ENCODE assay signal across 8 mouse cellular contexts in the genomic region with DNA sequence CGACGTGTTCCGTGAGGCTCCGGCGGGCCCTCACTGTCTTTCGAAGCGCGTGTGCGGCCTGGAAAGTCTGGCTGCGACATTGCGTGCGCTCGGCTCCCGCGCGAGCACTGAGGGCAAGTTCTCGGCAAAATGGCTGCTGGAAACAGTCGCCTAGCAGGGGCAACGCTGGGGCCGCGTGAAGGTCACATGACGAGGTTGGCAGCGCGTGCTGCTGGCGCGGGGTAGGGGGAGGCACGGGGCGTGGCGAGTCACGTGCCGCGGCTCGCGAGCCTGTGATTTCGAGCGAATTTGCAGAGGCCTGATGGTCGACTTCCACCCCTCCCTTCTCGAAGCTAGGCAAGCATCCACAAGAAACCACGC. TPM values are rescaled to one million over a fixed set of nuclear protein-coding genes. Genes with fewer than 3 reads are reported as not detected.
A peak's percentile ranks its signal among the peaks of the same experiment; 100 is the strongest.
DNase-seq lines count a peak whose midpoint lies in the region; ATAC-seq and TF ChIP-seq lines count a peak whose summit lies in the region.

No protein-coding gene starts in this region.

- H3K4me3 ChIP-seq in cortical plate, adult 2 months (ENCODE audit: insufficient read depth, low read length): peak overlapping the region; percentile 67
- H3K4me3 ChIP-seq in hindbrain, postnatal 0 days (ENCODE audit: low read length): peak overlapping the region; percentile 54
- H3K4me3 ChIP-seq in left cerebral cortex, adult 2 months: peak overlapping the region; percentile 63
- peak overlapping the region; percentile 27; the same call in 1 of the 2 replicates for H3K4me3 ChIP-seq in macrophage (ENCODE audit: inconsistent target)

- DNase-seq in adrenal gland, adult (ENCODE audit: inconsistent age in 2 of 2, low spot score in 1 of 2): peak; percentile 87 to 95
- peak; percentile 79 to 83 for DNase-seq in gastrocnemius, adult 8-10 months (ENCODE audit: low spot score in 2 of 2)
- peak; percentile 97 for DNase-seq in hindbrain, postnatal 0 days (ENCODE audit: low spot score)
- peak; percentile 83 to 86 for DNase-seq in left cerebral cortex, adult 2 months (ENCODE audit: extremely low spot score in 1 of 2, low spot score in 2 of 2)
- DNase-seq in right cerebral cortex, adult 18-20 months: peak; percentile 88
- peak; percentile 52 for DNase-seq in urinary bladder, postnatal 10 days (ENCODE audit: low spot score)

- no peak for TF ChIP-seq CTCF in cortical plate, adult 2 months (IDR thresholded peaks at IDR 0.05; ENCODE audit: extremely low read depth, insufficient read depth, low read length)
- TF ChIP-seq CTCF in hindbrain, postnatal 0 days (IDR thresholded peaks at IDR 0.05; ENCODE audit: low read depth): 0 out of 2 replicates have a peak, but pooled peaks have one; percentile 3
- no peak for TF ChIP-seq CTCF in left cerebral cortex, adult 2 months (IDR thresholded peaks at IDR 0.05)

- H3K9me3 ChIP-seq in hindbrain, postnatal 0 days (ENCODE audit: low read length): no peaks in the 10 kb centered on the region

- no peaks in the 10 kb centered on the region for H3K4me1 ChIP-seq in cortical plate, adult 2 months (ENCODE audit: control insufficient read depth, insufficient read depth, low read length)
- peaks cover 8% of the 10 kb centered on the region for H3K4me1 ChIP-seq in hindbrain, postnatal 0 days (ENCODE audit: insufficient read depth, low read length)

- no peaks in the 10 kb centered on the region for H3K36me3 ChIP-seq in hindbrain, postnatal 0 days (ENCODE audit: insufficient read depth, low read length)
- no peaks in the 10 kb centered on the region for H3K36me3 ChIP-seq in macrophage (ENCODE audit: inconsistent target)

- intact Hi-C loops in left cerebral cortex, adult 2 months (cut with DNase I): no loop called here

- TF ChIP-seq POLR2A in cortical plate, adult 2 months (IDR thresholded peaks at IDR 0.05; ENCODE audit: extremely low read depth, insufficient read depth, low read length): peak; percentile 26; the same call in 1 of the 2 replicates

- peaks cover 45% of the 10 kb centered on the region for H3K79me2 ChIP-seq in macrophage (ENCODE audit: inconsistent target)

- WGBS in hindbrain, postnatal 0 days: under 1% methylated on average over 39 of the region's 39 CpGs
- WGBS in macrophage (ENCODE audit: missing documents): 1% methylated on average over 39 of the region's 39 CpGs

- peak overlapping the region; percentile 80 for H3K9ac ChIP-seq in hindbrain, postnatal 0 days (replicated peaks; ENCODE audit: low read length)

- ATAC-seq in hindbrain, postnatal 0 days: peak; percentile 96

- no peaks in the 10 kb centered on the region for H3K27me3 ChIP-seq in hindbrain, postnatal 0 days (ENCODE audit: insufficient read depth, low read length)

- H3K4me2 ChIP-seq in hindbrain, postnatal 0 days (ENCODE audit: low read depth, low read length): peak overlapping the region; percentile 82

- H3K27ac ChIP-seq in cortical plate, adult 2 months (ENCODE audit: insufficient read depth, low read length): peak overlapping the region; percentile 62; the same call in 1 of the 2 replicates
- H3K27ac ChIP-seq in hindbrain, postnatal 0 days: peak overlapping the region; percentile 94
- peak overlapping the region; percentile 91 for H3K27ac ChIP-seq in left cerebral cortex, adult 2 months
- no peak overlapping the region for H3K27ac ChIP-seq in macrophage

RNA-seq across cellular contexts. Expression of gene Mga, which starts 23.9 kb away (rescaled TPM):
- polyA plus RNA-seq in cortical plate, adult 2 months (2012; rRNA removed): 15.3 and 15.8 TPM in 2 replicates
- total RNA-seq in gastrocnemius, adult 8-10 months (2022): 10 to 100 TPM; 24.9 to 49.9 (median 31.8) TPM
- 76.4 and 77.9 TPM in 2 replicates for total RNA-seq in hindbrain, postnatal 0 days (2014; rRNA removed)
- polyA plus RNA-seq in hindbrain, postnatal 0 days (2015; fragmentation: Nextera tagmentation; extraction: Ambion mirVana): 11.4 and 12.6 TPM in 2 replicates
- total RNA-seq in left cerebral cortex, adult 2 months (2021): 10 to 100 TPM; 71.8 to 77.0 TPM
- 100 to 1,000 TPM in 22 of 26 experiments, 10 to 100 TPM in 4; 75.7 to 212 (median 153) TPM for total RNA-seq in macrophage (2018; cell fraction: chromatin; rRNA removed)
- 10 to 100 TPM; 18.0 to 36.5 (median 26.6) TPM for total RNA-seq in macrophage (2018; cell fraction: cytosol; rRNA removed)
- total RNA-seq in macrophage (2018; cell fraction: nucleus; rRNA removed): 100 to 1,000 TPM in 6 of 26 experiments, 10 to 100 TPM in 20; 44.3 to 131 (median 84.0) TPM
- 10.1 to 15.2 TPM (median 14.8 TPM) in 3 replicates for polyA plus RNA-seq in macrophage (2018)
